Mouse (Mus musculus): ENCODE data around the gene Rbms3.

DNA sequence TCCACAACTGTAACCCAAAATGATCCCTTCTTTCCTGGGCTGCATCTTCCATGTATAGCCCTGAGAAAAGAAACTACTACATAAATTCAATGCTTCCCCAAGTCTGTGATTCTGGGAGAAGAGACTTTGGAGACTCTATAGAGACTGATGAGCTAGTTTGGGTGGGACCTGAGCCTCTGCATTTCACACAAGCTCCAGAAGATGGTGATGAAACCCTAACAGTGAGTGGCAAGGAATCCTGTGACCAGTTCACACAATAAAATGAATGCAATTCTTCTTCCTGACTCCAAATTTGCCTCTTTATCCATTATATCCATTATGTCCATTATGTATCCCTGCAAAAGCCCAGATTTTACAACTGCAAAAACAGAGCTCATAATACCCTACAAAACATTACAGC lies 2.5 kb downstream of the Rbms3 start:
- TF ChIP-seq CTCF (IDR thresholded peaks at IDR 0.05) (no peak), EP300 (IDR thresholded peaks at IDR 0.05; ENCODE audit: insufficient read depth, low read depth, low read length) (no peak)
